Mouse (Mus musculus) forebrain, embryonic 15.5 days (tissue): Measurements from ENCODE around the gene Sntb2. TPM values are rescaled to one million over a fixed set of nuclear protein-coding genes. Genes with fewer than 3 reads are reported as not detected.
"Not testable (repeated sequence)": the region's sequence is repeated elsewhere in the genome, so short reads cannot be mapped to it uniquely, and the experiment has no call there.

Experiments
- ATAC-seq: fragments of 200-750 bp; cut with Nextera tagmentation; replicated peaks from 2 replicates; pipeline ENCODE4 v1.8.0; 2017; ENCODE audit warnings: mild to moderate bottlenecking, moderate TSS enrichment, moderate library complexity
- H3K27ac ChIP-seq: fragments of 300-500 bp; sonication (generic); replicated peaks from 2 replicates; pipeline ENCODE4 v1.5.1; 2015; ENCODE audit warnings: mild to moderate bottlenecking, inconsistent platforms
- H3K27me3 ChIP-seq: fragments of 300-500 bp; sonication (generic); 2 replicates; pipeline ENCODE4 v1.6.1; 2015; ENCODE audit warnings: inconsistent platforms
- H3K36me3 ChIP-seq: fragments of 300-500 bp; sonication (generic); 2 replicates; pipeline ENCODE4 v1.6.1; 2015; ENCODE audit warnings: mild to moderate bottlenecking, inconsistent platforms
- H3K4me1 ChIP-seq: fragments of 300-500 bp; sonication (generic); 2 replicates; pipeline ENCODE4 v1.6.1; 2015; ENCODE audit warnings: inconsistent platforms
- H3K4me2 ChIP-seq: fragments of 300-500 bp; sonication (generic); replicated peaks from 2 replicates; pipeline ENCODE4 v1.6.1; 2015; ENCODE audit warnings: mild to moderate bottlenecking, inconsistent platforms
- H3K4me3 ChIP-seq: fragments of 300-500 bp; sonication (generic); 2 replicates; pipeline ENCODE4 v1.5.1; 2015; ENCODE audit warnings: mild to moderate bottlenecking, inconsistent platforms
- H3K9ac ChIP-seq: fragments of 300-500 bp; sonication (generic); replicated peaks from 2 replicates; pipeline ENCODE4 v1.6.1; 2015; ENCODE audit warnings: mild to moderate bottlenecking, inconsistent platforms
- H3K9me3 ChIP-seq: fragments of 300-500 bp; sonication (generic); 2 replicates; pipeline ENCODE4 v1.6.1; 2016; ENCODE audit warnings: inconsistent platforms
- WGBS: fragments of 180-500 bp; shearing (Covaris S2); methylation state at CpG from one replicate; pipeline ENCODE4 v1.1.7; 2015; ENCODE audit warnings: mixed read lengths; 5-methylcytosine and 5-hydroxymethylcytosine counted together
- polyA plus RNA-seq: library from polyadenylated mRNA; unstranded; fragments of >200 nt; fragmentation: Nextera tagmentation; extraction: Ambion mirVana; gene quantifications from 2 replicates; pipeline ENCODE4 v1.2.1, GENCODE M21; 2015

Gene Sntb2
- polyA plus RNA-seq, 1 experiment from 2014 or later: 3.7 TPM

- Histone ChIP-seq H3K4me2 (no peak overlapping the region), H3K27me3 (no peaks in the 10 kb centered on the region), H3K9ac (no peak overlapping the region), H3K9me3 (no peaks in the 10 kb centered on the region), H3K4me1 (no peaks in the 10 kb centered on the region), H3K36me3 (no peaks in the 10 kb centered on the region), H3K27ac (no peak overlapping the region), H3K4me3 (no peak overlapping the region)
- WGBS: 91% methylated on average over 3 of the region's 3 CpGs
- ATAC-seq: no peak
Observed at GRCm38 (mm10) chr8:106957086-106957485, 21.5 kb downstream of the Sntb2 start.

GRCm38 (mm10) chr8:106958212-106958611 lies 22.7 kb downstream of the Sntb2 start:
- Histone ChIP-seq H3K4me2 (no peak overlapping the region), H3K4me3 (no peak overlapping the region), H3K36me3 (no peaks in the 10 kb centered on the region), H3K27ac (no peak overlapping the region), H3K4me1 (no peaks in the 10 kb centered on the region), H3K27me3 (no peaks in the 10 kb centered on the region), H3K9ac (no peak overlapping the region), H3K9me3 (no peaks in the 10 kb centered on the region)
- 92% methylated on average over 3 of the region's 3 CpGs for WGBS
- no peak for ATAC-seq

GRCm38 (mm10) chr8:106959626-106960025 lies 24.1 kb downstream of the Sntb2 start:
- Histone ChIP-seq H3K9ac (no peak overlapping the region), H3K4me3 (no peak overlapping the region), H3K36me3 (no peaks in the 10 kb centered on the region), H3K4me1 (no peaks in the 10 kb centered on the region), H3K9me3 (no peaks in the 10 kb centered on the region), H3K27ac (no peak overlapping the region), H3K27me3 (no peaks in the 10 kb centered on the region), H3K4me2 (no peak overlapping the region)
- no peak for ATAC-seq
- 79% methylated on average over 2 of the region's 2 CpGs for WGBS

- H3K4me2 ChIP-seq: no peak overlapping the region
- H3K4me1 ChIP-seq: no peaks in the 10 kb centered on the region
- H3K36me3 ChIP-seq: no peaks in the 10 kb centered on the region
- H3K27ac ChIP-seq: no peak overlapping the region
- no peaks in the 10 kb centered on the region for H3K9me3 ChIP-seq
- no peaks in the 10 kb centered on the region for H3K27me3 ChIP-seq
- ATAC-seq: no peak
- WGBS: 89% methylated on average over 3 of the region's 3 CpGs
- no peak overlapping the region for H3K4me3 ChIP-seq
- H3K9ac ChIP-seq: no peak overlapping the region
Observed at GRCm38 (mm10) chr8:106962322-106962721, 26.8 kb downstream of the Sntb2 start.

- Histone ChIP-seq H3K4me2 (no peak overlapping the region), H3K27me3 (no peaks in the 10 kb centered on the region), H3K9me3 (no peaks in the 10 kb centered on the region), H3K36me3 (no peaks in the 10 kb centered on the region), H3K27ac (no peak overlapping the region), H3K9ac (no peak overlapping the region), H3K4me3 (no peak overlapping the region), H3K4me1 (no peaks in the 10 kb centered on the region)
- no peak for ATAC-seq
- whole genome bisulfite sequencing: 38% methylated on average over 6 of the region's 6 CpGs
Observed at GRCm38 (mm10) chr8:106963365-106963764, 27.8 kb downstream of the Sntb2 start.

GRCm38 (mm10) chr8:106964573-106964972 lies 29.0 kb downstream of the Sntb2 start:
- no peak overlapping the region for H3K9ac ChIP-seq
- H3K36me3 ChIP-seq: no peaks in the 10 kb centered on the region
- peaks cover under 1% of the 10 kb centered on the region; the same call in 1 of the 2 replicates for H3K27me3 ChIP-seq
- no peak overlapping the region for H3K4me2 ChIP-seq
- WGBS: 74% methylated on average over 4 of the region's 4 CpGs
- no peaks in the 10 kb centered on the region for H3K9me3 ChIP-seq
- no peak overlapping the region for H3K27ac ChIP-seq
- no peak overlapping the region for H3K4me3 ChIP-seq
- H3K4me1 ChIP-seq: no peaks in the 10 kb centered on the region
- ATAC-seq: no peak

- 83% methylated on average over 3 of the region's 3 CpGs for WGBS
- ATAC-seq: no peak
Observed at GRCm38 (mm10) chr8:106969964-106970363, 34.4 kb downstream of the Sntb2 start.

GRCm38 (mm10) chr8:106971916-106972315 lies 36.4 kb downstream of the Sntb2 start:
- Histone ChIP-seq H3K4me2 (no peak overlapping the region), H3K36me3 (no peaks in the 10 kb centered on the region), H3K4me3 (no peak overlapping the region), H3K27ac (no peak overlapping the region), H3K4me1 (no peaks in the 10 kb centered on the region), H3K9me3 (no peaks in the 10 kb centered on the region), H3K9ac (no peak overlapping the region), H3K27me3 (peaks cover 48% of the 10 kb centered on the region)
- no peak for ATAC-seq
- 70% methylated on average over 5 of the region's 5 CpGs for WGBS

More at GRCm38 (mm10) chr8:106969964-106970363, 34.4 kb downstream of the Sntb2 start:
- no peak overlapping the region for H3K4me3 ChIP-seq
- H3K27me3 ChIP-seq: peaks cover 32% of the 10 kb centered on the region
- no peak overlapping the region for H3K27ac ChIP-seq
- H3K36me3 ChIP-seq: no peaks in the 10 kb centered on the region
- no peaks in the 10 kb centered on the region for H3K4me1 ChIP-seq
- no peaks in the 10 kb centered on the region for H3K9me3 ChIP-seq
- no peak overlapping the region for H3K9ac ChIP-seq
- H3K4me2 ChIP-seq: no peak overlapping the region

GRCm38 (mm10) chr8:106972538-106973264 lies 37.2 kb downstream of the Sntb2 start:
- Histone ChIP-seq H3K36me3 (no peaks in the 10 kb centered on the region), H3K27me3 (peaks cover 54% of the 10 kb centered on the region), H3K4me2 (no peak overlapping the region), H3K4me3 (no peak overlapping the region), H3K27ac (no peak overlapping the region), H3K4me1 (no peaks in the 10 kb centered on the region), H3K9me3 (no peaks in the 10 kb centered on the region), H3K9ac (no peak overlapping the region)
- 87% methylated on average over 6 of the region's 6 CpGs for WGBS
- no peak for ATAC-seq

GRCm38 (mm10) chr8:106973526-106973925 lies 38.0 kb downstream of the Sntb2 start:
- ATAC-seq, H3K4me2 ChIP-seq, H3K9me3 ChIP-seq, H3K36me3 ChIP-seq, H3K4me3 ChIP-seq, H3K9ac ChIP-seq, H3K4me1 ChIP-seq, H3K27ac ChIP-seq: not testable (repeated sequence)
- 82% methylated on average over 3 of the region's 3 CpGs for WGBS
- peaks cover 56% of the 10 kb centered on the region for H3K27me3 ChIP-seq

- WGBS: 72% methylated on average over 7 of the region's 7 CpGs
- ATAC-seq: no peak
Observed at GRCm38 (mm10) chr8:106974754-106975153, 39.2 kb downstream of the Sntb2 start.

GRCm38 (mm10) chr8:106975764-106976163 lies 40.2 kb downstream of the Sntb2 start:
- no peak for ATAC-seq
- no peak overlapping the region for H3K9ac ChIP-seq
- no peaks in the 10 kb centered on the region for H3K9me3 ChIP-seq
- no peak overlapping the region for H3K27ac ChIP-seq
- 86% methylated on average over 2 of the region's 2 CpGs for WGBS
- no peak overlapping the region for H3K4me2 ChIP-seq
- peaks cover 53% of the 10 kb centered on the region for H3K27me3 ChIP-seq
- no peaks in the 10 kb centered on the region for H3K36me3 ChIP-seq
- H3K4me3 ChIP-seq: no peak overlapping the region
- peaks cover 15% of the 10 kb centered on the region for H3K4me1 ChIP-seq

More at GRCm38 (mm10) chr8:106974754-106975153, 39.2 kb downstream of the Sntb2 start:
- Histone ChIP-seq H3K36me3 (no peaks in the 10 kb centered on the region), H3K4me2 (no peak overlapping the region), H3K9ac (no peak overlapping the region), H3K4me1 (peaks cover 15% of the 10 kb centered on the region), H3K9me3 (no peaks in the 10 kb centered on the region), H3K4me3 (no peak overlapping the region), H3K27ac (no peak overlapping the region), H3K27me3 (peaks cover 57% of the 10 kb centered on the region)

GRCm38 (mm10) chr8:106976436-106976835 lies 40.9 kb downstream of the Sntb2 start:
- H3K27me3 ChIP-seq: peaks cover 54% of the 10 kb centered on the region
- H3K9me3 ChIP-seq: no peaks in the 10 kb centered on the region
- WGBS: 88% methylated on average over 4 of the region's 4 CpGs
- H3K4me2 ChIP-seq: no peak overlapping the region
- no peak overlapping the region for H3K4me3 ChIP-seq
- ATAC-seq: no peak
- H3K27ac ChIP-seq: no peak overlapping the region
- H3K9ac ChIP-seq: no peak overlapping the region
- H3K36me3 ChIP-seq: no peaks in the 10 kb centered on the region
- H3K4me1 ChIP-seq: peaks cover 15% of the 10 kb centered on the region
